Mouse (Mus musculus) bone marrow macrophage, adult 2 months (primary cell): Measurements from ENCODE around the gene Cdc40. TPM values are rescaled to one million over a fixed set of nuclear protein-coding genes. Genes with fewer than 3 reads are reported as not detected.

Experiments used
- H3K27ac ChIP-seq: 2 replicates; pipeline ENCODE4 v1.5.1; 2012; ENCODE audit warnings: low read depth, low read length; ENCODE audit not compliant: insufficient read depth
- H3K4me1 ChIP-seq: 2 replicates; pipeline ENCODE4 v1.6.1; 2012; ENCODE audit warnings: low read length; ENCODE audit not compliant: control insufficient read depth, insufficient read depth
- H3K4me3 ChIP-seq: 2 replicates; pipeline ENCODE4 v1.5.1; 2012; ENCODE audit warnings: mild to moderate bottlenecking, low read length, moderate library complexity; ENCODE audit not compliant: insufficient read depth
- CTCF ChIP-seq: IDR thresholded peaks from 2 replicates; pipeline ENCODE4 v1.5.1; 2012; ENCODE audit warnings: low read depth, mild to moderate bottlenecking, low read length, moderate library complexity
- POLR2A ChIP-seq: IDR thresholded peaks from 2 replicates; pipeline ENCODE4 v1.6.1; 2012; ENCODE audit warnings: mild to moderate bottlenecking, low read depth, low read length, borderline replicate concordance
- polyA plus RNA-seq: library from polyadenylated mRNA; stranded (reverse); fragments of >200 nt; gene quantifications from 2 replicates; pipeline ENCODE4 v1.2.4, GENCODE M21; 2012; ENCODE audit not compliant: missing spikeins, insufficient read depth, insufficient read length

The Cdc40 gene
- polyA plus RNA-seq, 1 experiment = 26.2 TPM

DNA sequence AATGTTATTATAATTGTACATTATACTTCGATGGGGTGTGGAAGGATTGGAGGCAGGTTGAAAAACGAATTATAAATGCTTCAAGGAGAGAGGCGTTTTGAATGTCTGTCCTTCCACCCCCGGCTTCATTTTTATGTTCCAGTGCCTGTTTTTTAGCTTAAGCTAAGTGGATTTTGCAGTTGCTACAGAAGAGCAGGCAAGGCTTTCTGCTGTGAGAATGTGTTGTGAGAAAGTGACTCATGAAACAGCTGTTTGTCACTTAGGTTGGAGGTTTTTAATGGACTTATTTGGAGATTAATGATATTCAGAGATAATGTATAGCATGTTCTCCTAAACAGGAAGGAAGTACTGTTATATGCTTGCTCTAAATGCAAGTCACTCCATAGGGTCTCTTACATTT is 6.0 kb upstream of the Cdc40 start:
- no peak overlapping the region for H3K4me3 ChIP-seq
- no peaks in the 10 kb centered on the region for H3K4me1 ChIP-seq

DNA sequence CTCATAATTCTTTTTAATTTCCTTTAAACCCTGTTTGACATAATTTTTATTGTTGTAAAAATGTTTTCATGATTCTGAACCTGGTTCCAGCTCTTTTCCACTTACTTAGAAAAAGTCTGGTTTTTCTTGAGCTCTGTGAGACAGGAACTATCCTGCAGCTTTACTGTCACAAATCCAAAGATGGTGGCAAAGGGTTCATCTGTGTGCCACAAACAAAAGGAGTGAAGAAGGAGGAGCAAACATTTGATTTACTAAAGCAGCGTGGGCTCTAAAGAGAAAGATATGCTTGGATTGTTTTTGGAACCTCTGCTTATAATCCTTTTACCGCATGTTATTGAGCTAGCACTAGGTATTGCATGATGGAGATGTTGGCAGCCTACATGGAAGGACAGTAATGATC is 4.2 kb upstream of the Cdc40 start:
- Histone ChIP-seq H3K4me1 (no peaks in the 10 kb centered on the region), H3K4me3 (no peak overlapping the region), H3K27ac (no peak overlapping the region)
- no peak for TF ChIP-seq CTCF
- no peak for TF ChIP-seq POLR2A

More for the DNA sequence above, 6.0 kb upstream of the Cdc40 start:
- no peak for TF ChIP-seq CTCF
- H3K27ac ChIP-seq = no peak overlapping the region

DNA sequence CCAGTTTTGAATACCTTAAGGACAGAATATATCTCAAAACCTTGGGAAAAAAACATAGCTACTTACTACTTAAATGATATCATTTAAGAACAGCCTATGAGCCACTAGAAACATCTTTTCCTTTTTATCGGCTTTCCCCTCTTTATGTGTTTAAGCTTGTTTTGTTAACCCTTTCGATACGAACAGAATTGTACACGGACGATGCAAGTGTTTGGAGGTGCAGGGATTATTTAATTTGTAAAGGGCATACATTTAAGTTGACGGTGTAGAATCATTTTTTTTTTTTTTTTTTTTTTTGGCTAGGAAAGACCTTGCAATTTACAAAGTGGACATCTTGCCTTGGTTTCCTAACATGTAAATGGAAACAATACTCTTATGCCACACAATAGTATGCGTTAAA is 2.3 kb upstream of the Cdc40 start:
- TF ChIP-seq CTCF (no peak), POLR2A (no peak)
- Histone ChIP-seq H3K4me1 (peaks cover 3% of the 10 kb centered on the region), H3K4me3 (no peak overlapping the region), H3K27ac (no peak overlapping the region)

DNA sequence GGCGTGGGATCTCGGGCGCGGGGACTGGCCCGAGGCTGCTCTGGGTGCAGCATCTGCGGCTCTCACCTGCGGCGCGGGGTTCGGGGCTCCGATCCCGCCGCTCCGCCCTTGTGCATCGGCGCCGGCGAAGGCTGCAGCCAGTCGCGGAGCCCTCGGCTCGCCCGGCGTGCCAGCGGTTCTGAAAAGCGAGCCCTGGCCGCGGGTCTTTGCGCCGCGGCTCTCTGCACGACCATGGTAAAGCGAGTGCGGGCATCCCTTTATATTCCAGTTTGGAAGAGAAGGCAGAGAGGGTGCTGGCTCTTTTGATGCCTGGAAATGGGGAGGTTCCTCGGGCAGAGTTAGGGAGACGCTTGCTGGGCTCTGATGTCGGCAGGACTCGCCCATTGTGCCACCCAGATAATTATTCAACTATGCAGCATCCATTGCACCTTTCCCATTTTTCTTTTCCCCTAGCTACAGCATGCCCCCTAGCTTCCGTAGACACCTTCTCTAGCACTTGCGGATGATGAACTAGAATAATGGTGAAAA is 1.2 kb upstream of the Cdc40 start:
- Histone ChIP-seq H3K27ac (no peak overlapping the region), H3K4me3 (peak overlapping the region; percentile 70), H3K4me1 (peaks cover 5% of the 10 kb centered on the region)
- no peak for TF ChIP-seq CTCF
- no peak for TF ChIP-seq POLR2A

DNA sequence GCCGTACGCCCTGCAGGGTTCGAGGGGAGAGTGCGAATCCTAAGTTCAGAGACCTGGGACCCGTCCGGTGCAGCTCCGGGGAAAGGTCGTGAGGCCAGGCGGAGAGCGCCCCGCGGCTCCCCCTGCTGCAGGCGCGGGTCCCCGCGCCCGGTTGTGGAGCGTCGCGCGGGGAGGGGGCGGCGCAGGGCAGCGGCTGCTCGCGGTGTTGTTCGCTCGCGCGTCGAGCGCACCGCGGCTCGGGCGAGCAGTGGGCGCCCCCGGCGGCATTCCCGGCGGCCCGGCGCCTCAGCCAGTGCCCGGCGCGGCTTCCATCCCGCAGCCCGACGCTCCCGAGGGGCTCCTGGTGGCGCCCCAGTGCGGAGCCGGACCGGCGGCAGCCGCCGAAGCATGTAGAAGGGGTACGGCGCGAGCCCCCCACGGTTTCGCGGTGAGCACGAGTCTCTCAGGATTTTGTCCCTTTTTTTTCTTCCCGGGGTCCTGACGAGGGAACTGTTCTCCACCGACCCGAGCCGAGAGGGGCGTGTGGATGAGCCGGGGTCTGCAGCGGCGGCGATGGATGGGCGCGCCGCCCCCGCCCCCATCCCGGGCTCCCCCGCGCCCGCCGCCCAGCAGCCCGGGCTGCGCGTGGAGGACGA is 650 bp upstream of the Cdc40 start:
- no peak overlapping the region for H3K27ac ChIP-seq
- TF ChIP-seq CTCF (no peak), POLR2A (no peak)
- peak overlapping the region; percentile 70 for H3K4me3 ChIP-seq
- H3K4me1 ChIP-seq = peaks cover 5% of the 10 kb centered on the region

DNA sequence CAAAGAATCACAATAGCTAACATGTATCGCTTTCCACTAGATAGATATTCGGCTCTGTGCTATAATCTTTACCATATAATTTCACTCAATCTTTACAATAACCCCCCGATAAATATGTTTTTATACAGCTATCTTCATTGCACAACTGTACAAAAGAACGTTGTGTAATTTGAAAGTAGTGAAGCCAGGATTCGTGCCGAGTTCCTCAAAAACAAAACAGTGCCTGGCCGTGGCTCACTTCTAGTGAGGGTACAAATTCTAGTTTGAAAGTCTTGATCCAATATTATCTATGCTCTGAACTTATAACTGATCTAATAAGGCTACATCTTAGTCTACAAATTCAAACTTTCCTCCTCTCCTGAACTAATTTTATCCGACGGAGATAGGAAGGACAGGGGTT is 778 bp downstream of the Cdc40 start:
- Histone ChIP-seq H3K4me3 (peak overlapping the region; percentile 70), H3K27ac (peak overlapping the region; percentile 32; the same call in 1 of the 2 replicates), H3K4me1 (peaks cover 5% of the 10 kb centered on the region)
- TF ChIP-seq POLR2A = no peak
- TF ChIP-seq CTCF = no peak

DNA sequence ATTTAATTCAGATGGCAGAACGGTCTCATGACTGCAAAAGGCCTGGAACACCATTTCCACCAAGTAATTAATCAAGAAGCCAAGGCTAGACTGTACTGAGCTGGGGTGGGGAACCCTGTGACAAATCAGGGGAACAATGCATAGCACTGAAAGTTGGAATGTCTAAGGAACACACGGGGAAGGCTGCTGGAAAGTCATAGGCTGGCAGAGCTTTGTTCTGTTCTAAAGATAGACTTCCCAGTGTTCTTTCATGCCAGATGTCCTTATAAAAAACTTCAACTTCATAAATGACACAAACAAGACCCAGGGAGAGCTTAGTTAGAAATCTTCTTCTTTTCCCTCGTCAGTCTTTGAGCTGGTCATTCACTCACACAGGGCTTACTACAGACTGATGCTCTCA is 1.9 kb downstream of the Cdc40 start:
- Histone ChIP-seq H3K4me3 (no peak overlapping the region), H3K4me1 (peaks cover 5% of the 10 kb centered on the region), H3K27ac (no peak overlapping the region)
- no peak for TF ChIP-seq POLR2A
- no peak for TF ChIP-seq CTCF

DNA sequence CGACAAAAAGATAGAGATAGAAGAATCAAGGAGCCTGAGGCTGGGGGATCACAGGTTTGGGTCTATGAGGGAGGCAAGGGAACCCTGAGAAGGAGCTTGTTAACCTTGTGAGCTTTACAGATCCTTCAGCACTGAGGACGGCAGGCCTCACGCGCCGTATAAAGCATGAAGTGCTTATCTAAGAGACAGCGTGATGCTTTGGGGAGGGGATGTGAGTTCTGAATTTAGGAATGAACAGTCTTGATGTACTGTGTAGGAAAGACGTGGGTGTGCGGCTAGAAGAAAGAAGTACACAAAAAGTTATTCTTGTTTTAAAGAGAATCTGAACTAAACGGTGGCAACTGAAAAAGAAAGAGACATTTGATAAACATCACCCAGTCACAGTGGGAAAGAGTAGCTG is 3.1 kb downstream of the Cdc40 start:
- Histone ChIP-seq H3K27ac (no peak overlapping the region), H3K4me1 (peaks cover 5% of the 10 kb centered on the region), H3K4me3 (no peak overlapping the region)
- TF ChIP-seq CTCF = no peak
- no peak for TF ChIP-seq POLR2A

DNA sequence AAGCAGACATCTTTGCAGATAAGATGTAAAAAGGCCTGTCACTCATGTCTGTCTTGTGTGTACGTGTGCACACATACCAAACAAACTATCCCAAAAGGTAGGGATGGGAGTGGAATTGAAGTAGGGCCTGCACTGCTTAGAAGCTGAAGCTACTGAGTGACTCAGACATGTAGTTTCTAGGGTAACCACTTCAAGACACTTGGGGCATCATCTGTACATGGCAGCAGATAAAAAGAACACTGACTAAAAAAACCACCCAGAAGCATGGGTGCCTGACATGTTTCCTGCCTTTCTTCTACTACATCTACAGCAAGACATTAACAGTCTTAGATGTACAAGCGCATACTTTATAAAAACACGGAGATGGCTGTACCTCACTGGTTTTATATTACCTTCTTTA is 4.9 kb downstream of the Cdc40 start:
- Histone ChIP-seq H3K27ac (no peak overlapping the region), H3K4me1 (peaks cover 5% of the 10 kb centered on the region), H3K4me3 (no peak overlapping the region)
- TF ChIP-seq CTCF (no peak), POLR2A (no peak)

DNA sequence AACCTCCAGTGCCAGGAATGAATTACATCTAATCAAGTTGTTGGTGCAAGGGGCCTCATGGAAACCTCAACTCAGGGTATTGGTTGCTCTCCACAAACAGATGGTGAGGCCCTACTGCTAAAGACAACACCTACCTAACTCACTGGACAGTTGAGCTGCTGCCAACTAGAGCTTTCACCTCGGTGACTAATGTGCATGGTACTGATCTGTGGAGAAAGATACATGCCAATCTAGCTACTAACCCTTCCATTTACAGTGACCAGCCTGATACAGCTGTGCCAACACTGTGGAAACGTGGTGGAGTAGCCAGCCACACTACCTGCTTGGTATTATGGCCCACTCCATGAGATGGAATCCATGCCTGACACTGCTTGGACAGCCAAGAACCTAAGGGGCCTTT is 11.1 kb downstream of the Cdc40 start:
- H3K4me1 ChIP-seq = no peaks in the 10 kb centered on the region
- no peak overlapping the region for H3K27ac ChIP-seq
- no peak overlapping the region for H3K4me3 ChIP-seq
- TF ChIP-seq CTCF (no peak), POLR2A (no peak)
